Mouse (Mus musculus): ENCODE measurements at regions not wholly inside any gene's neighbourhood (a gene's known extent, or its start where the extent isn't known, plus 50 kb on each side); places are given as distances from the start of the nearest gene placed in this dataset.

DNA sequence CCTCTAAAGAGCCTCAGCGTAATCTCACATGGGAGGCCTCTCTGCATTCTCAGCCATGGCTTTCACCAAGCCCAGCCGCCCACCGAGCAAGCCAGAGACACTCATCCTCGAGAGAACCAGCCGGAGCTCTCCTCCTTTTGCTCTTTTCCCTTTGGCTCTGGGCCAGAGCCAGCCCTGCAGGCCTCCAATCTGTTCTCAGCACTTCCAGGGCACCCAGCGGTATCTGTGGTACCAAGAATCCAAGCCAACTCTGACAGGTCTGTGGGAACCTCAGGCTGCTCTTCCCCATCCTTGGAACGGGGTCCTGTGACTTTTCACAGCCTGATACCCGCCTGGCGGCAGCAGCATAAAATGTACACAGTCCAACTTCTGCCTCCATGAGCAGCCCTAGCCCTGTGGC, 58.7 kb upstream of the Lnp1 start:
- DNase-seq: peak; percentile 18 to 38

Measured in cerebellum, postnatal 25 days (tissue).